Mouse (Mus musculus): ENCODE measurements at regions not wholly inside any gene's neighbourhood (a gene's known extent, or its start where the extent isn't known, plus 50 kb on each side); places are given as distances from the start of the nearest gene placed in this dataset.

GRCm38 (mm10) chr17:87513822-87514221, 67.1 kb upstream of the Calm2 start:
- TF ChIP-seq POLR2A (IDR thresholded peaks at IDR 0.05; ENCODE audit: extremely low read depth, insufficient read depth, low read length) (no peak), CTCF (IDR thresholded peaks at IDR 0.05; ENCODE audit: extremely low read depth, insufficient read depth, low read length) (no peak)
